Mouse (Mus musculus): ENCODE measurements around the gene Sh2d7.

Gene Sh2d7

DNA sequence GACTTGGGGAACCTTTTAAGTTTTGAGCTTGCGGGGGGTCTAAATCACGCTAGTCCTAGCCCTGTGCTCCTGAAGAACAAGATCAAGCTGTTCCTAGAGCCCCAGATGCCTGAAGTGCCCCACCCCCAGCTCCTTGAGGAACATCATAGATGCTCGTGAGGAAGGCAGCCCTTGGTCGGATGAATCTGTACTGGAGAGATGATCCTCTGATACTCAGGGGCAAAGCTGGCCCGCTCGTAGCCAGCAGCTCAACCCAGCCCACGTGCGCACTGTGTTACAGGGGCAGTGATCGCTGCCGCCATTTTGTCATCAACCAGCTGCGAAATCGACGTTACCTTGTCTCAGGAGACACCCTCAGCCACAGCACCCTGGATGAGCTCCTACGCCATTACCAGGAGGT, at the start of gene Sh2d7:
Gene Sh2d7, plus strand, starts transcription at position 301 of the 400 bp plus-strand sequence.
- no peak for DNase-seq (ENCODE audit: low read depth)

DNA sequence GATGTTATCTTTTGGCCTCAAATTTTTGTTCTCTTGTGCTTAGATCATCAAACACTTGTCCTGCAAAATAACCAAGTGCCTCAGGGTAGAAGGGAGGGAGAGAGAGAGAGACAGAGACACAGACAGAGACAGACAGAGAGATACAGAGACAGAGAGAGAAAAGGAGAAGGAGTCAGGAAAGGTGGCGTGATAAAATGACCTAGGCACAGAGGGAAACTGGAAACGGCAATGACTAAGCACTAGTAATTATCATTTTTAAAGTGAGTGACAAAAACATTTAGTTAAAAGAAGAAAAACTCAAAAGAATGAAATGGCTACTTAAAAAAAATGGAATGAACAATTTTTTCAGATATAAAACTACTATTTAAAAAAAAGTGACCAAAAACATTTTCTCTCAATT, 49.2 kb upstream of the Sh2d7 start:
- DNase-seq (ENCODE audit: low read depth) = no peak

GRCm38 (mm10) chr9:54490431-54490830, 48.4 kb upstream of the Sh2d7 start:
- no peak for DNase-seq (ENCODE audit: low read depth)

DNA sequence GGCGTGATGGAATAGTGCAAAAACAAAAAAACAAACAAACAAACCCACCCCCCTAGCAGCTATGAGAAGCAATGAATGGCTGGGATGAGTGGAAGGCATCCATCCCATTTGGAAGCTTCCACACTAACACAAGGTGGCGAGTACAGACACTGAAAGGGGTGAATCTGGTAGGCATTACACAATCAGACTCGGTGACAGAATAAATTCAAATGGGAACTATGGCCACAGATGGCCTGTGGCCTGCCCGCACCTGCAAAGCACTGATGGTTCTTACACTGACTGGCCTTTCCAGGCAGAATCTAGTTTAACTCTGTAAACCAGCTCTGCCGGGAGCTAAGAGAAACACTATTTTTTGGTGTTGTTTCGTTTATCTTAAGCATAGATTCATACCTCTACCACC, 39.5 kb upstream of the Sh2d7 start:
- DNase-seq (ENCODE audit: low read depth) = no peak

- no peak for DNase-seq (ENCODE audit: low read depth)
Observed at GRCm38 (mm10) chr9:54499791-54500190, 39.0 kb upstream of the Sh2d7 start.

GRCm38 (mm10) chr9:54500832-54501452, 37.8 kb upstream of the Sh2d7 start:
- peak; percentile 2 for DNase-seq (ENCODE audit: low read depth)

GRCm38 (mm10) chr9:54501453-54502110, 37.2 kb upstream of the Sh2d7 start, which contains the start of gene Dmxl2:
Dmxl2 (minus strand) TSS chr9:54501626.
- DNase-seq (ENCODE audit: low read depth) = peak; percentile 23

DNA sequence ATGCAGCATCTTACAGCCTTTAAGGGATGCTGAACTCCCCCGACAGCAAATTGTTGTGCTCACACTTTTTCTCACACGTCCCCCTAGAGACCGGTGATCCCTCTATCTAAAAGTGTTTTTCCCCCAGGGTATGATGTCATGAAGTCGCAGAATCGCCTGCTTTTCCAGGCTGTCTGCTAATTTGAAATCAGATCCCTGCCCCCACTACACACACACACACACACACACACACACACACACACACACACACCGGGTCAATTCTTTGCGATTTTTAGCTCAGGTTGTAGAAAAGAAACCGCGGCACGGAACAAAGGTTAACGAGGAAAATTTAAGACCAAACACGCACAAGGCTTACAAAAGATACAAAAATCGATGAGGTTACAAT, 36.7 kb upstream of the Sh2d7 start:
- no peak for DNase-seq (ENCODE audit: low read depth)

GRCm38 (mm10) chr9:54502873-54503272, 35.9 kb upstream of the Sh2d7 start:
- DNase-seq (ENCODE audit: low read depth) = no peak

DNA sequence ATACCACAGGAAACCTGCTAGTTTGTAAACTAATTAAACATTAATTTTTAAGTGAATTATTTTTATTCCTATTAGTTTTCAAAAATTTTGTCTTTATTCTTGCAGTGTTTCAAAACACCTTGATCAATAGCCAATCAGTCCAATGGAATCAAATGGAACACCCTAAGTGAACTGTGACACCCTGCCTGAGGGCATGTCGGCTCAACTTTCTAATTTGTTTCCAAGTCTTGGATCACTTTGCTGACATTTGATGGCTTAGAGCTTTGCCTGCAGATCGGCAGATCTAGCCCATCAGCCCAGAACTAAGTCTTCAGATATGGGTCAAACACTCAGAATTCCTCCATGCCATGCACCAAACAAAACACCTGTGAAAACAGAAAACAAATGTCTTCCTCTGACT, 22.8 kb upstream of the Sh2d7 start:
- no peak for DNase-seq (ENCODE audit: low read depth)

DNA sequence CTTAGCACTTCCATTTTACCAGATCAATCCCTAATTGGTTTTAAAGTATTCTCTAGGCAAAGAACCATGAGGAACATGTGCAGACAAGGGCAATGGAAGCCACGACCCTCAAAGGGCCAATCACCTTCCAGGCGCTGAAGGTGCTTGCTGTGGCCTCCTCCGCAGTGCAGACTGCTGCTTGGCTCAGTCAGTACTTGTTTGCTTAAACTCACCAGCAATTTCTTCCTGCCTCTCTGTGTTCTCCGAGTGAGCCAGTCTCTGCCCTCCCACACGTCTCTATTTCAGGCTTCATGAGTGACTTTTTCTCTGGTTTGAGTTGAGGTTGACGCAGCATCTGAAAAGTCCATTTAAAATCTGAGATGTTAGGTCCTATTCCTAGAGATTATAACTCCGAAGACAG, 19.9 kb upstream of the Sh2d7 start:
- no peak for DNase-seq (ENCODE audit: low read depth)

- no peak for DNase-seq (ENCODE audit: low read depth)
Observed at GRCm38 (mm10) chr9:54520286-54520685, 18.5 kb upstream of the Sh2d7 start.

DNA sequence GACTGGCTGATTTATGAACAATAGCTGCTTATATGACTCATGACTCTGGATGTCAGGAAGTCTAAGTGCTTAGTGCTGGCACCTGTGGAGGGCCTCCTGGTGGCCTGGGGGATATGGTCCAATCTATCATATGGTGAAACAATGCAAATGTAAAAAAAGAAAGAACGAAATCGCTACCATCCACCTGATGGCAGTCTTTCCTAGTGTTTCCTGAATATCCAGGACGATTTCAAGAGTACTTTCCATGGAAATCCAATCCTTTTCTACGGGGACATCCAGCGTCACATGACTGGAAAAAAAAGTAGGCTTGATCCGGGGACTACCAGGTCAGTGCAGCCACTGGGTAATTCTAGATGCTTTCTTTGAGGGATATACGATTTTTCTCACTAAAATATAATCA, 11.1 kb upstream of the Sh2d7 start:
- no peak for DNase-seq (ENCODE audit: low read depth)

GRCm38 (mm10) chr9:54529950-54530349, 8.8 kb upstream of the Sh2d7 start:
- no peak for DNase-seq (ENCODE audit: low read depth)

DNA sequence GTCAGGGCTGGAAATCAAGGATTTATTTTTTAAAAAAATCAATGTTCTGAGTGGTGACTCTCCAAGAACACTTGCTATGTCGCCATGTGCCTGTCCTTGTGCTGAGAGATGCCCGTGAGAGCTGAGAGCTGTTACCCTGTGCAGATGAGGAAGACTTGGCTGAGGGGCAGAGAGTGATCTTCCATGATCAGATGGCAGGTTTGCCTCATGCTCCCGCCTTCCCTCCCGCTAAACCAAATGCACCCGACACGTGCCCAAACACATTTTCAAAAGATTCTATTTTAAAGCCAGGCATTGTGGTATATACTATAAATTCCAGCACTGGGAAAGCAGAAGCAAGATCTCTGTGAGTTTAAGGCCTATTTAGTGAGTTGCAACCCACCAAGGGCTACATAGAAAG, 7.9 kb upstream of the Sh2d7 start:
- no peak for DNase-seq (ENCODE audit: low read depth)

- DNase-seq (ENCODE audit: low read depth) = no peak
Observed at GRCm38 (mm10) chr9:54531421-54531820, 7.4 kb upstream of the Sh2d7 start.

DNA sequence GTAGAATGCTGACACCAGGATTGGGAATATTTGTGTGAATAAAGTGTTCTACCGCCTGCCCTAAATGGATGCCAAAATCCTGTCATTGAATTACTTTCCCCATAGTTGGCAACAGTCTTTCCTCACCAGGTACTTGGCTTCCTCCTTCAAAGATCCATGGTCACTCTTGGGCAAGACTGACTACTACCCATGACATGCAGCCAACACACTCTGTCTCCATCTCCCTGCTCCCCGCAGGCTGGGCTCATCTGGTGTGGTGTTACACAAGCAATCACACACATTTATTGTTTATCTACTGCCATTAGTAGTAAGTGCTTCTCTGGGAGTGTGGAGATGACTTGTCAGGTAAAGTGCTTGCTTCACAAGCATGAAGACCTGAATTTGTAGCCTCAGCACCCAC, 5.9 kb upstream of the Sh2d7 start:
- peak; percentile 2 for DNase-seq (ENCODE audit: low read depth)

DNA sequence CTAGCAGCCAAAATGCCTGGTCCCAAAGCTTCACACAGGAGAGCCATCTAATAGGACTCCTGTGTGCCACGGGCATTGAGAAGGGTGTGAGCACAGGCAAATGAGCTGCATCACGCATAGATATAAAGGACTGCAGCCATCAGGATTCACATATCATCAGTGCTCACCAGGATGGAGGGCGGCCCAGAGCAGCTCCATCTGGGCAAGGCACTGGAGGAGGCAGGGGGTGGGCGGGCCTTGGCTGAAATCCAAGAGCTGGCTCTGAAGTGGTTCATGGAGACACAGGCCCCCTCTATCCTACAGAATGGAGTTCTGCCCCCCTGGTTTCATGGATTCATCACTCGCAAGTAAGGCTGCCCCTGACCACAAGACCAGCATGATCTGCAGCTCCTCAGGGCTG, 4.8 kb upstream of the Sh2d7 start:
- no peak for DNase-seq (ENCODE audit: low read depth)

DNA sequence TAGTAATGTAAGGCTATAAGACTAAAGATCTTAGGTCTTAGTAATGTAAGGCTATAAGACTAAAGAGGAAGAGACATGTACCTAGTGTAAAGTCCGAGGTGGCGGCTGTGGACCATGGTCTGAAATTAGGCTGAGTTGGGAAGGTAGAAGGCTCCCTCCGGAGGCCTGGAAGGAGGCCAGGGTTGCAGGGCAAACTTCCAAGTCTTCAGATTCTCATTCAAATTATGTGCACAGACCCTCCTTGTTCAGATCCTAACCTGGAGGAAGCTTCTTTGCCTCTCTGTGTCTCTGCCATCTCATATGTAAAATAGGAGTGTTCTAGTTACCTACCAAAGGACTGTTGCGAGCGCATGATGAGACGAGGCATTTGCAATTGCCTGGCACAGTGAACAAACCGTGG, 2.5 kb upstream of the Sh2d7 start:
- DNase-seq (ENCODE audit: low read depth) = no peak

DNA sequence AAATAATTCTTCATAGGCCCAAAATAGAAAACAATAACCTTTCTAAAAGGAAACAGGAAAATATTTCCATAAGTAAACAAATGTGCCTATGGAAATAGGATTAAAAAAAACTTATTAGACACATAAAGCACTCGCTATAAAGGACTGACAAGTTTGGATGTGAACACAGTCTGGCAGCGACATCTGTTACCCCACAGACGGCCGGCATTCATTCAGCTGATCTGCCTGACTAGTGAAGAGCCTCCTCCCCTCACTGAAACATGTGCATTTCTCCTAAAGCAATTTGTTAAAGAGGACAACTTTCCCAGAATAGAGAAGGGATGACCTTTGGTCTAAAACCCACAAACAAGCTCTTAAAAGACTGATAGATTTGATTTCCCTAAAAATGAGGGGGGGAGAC, 1.8 kb upstream of the Sh2d7 start:
- no peak for DNase-seq (ENCODE audit: low read depth)

GRCm38 (mm10) chr9:54537480-54537879, 1.3 kb upstream of the Sh2d7 start:
- no peak for DNase-seq (ENCODE audit: low read depth)

DNA sequence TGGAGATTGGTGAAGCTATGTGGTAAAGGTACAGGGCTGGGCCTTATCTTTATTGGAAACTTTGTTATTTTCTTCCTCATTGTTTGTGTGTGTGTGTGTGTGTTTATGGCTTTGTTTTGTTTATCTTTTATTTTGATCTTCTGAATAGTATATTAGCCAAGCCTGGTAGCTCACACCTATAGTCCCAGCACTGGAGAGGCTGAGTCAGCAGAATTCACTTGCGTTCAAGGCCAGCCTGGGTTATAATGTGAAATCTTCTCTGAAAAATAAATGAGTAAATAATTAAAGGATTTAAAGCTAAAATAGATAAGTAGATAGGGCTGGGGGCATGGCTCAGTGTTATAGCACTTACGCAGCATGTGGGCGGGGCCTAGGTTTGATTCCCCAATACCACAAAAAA, 540 bp upstream of the Sh2d7 start:
- DNase-seq (ENCODE audit: low read depth) = no peak

- no peak for DNase-seq (ENCODE audit: low read depth)
Observed at GRCm38 (mm10) chr9:54540801-54541200, 2.0 kb downstream of the Sh2d7 start.

Measured in fibroblast of lung, adult 2 months (primary cell).